Mouse (Mus musculus): ENCODE data around the gene Rpl3l. TPM values are rescaled to one million over a fixed set of nuclear protein-coding genes. Genes with fewer than 3 reads are reported as not detected.
A peak's percentile ranks its signal among the peaks of the same experiment; 100 is the strongest.

Gene Rpl3l
- polyA plus RNA-seq, 1 experiment from 2014 or later = 0.40 TPM

- H3K4me1 ChIP-seq (ENCODE audit: control insufficient read depth, insufficient read depth, low read length) = no peaks in the 10 kb centered on the region
- 70% methylated on average over 5 of the region's 5 CpGs for WGBS (ENCODE audit: insufficient replicate concordance)
- no peak for ATAC-seq (replicated peaks; ENCODE audit: insufficient number of reproducible peaks, low FRiP score, low TSS enrichment)
Measured at GRCm38 (mm10) chr17:24743896-24744295, 16.3 kb downstream of the Rpl3l start.

GRCm38 (mm10) chr17:24744381-24744780 is 16.8 kb downstream of the Rpl3l start:
- Histone ChIP-seq H3K9me3 (replicated peaks; ENCODE audit: control insufficient read depth, low read length) (no peaks in the 10 kb centered on the region), H3K4me3 (ENCODE audit: low read depth, low read length) (no peak overlapping the region), H3K27ac (ENCODE audit: low read depth, low read length) (no peak overlapping the region), H3K4me2 (no peak overlapping the region), H3K27me3 (ENCODE audit: control insufficient read depth, insufficient read depth, low read length) (peaks cover 2% of the 10 kb centered on the region; the same call in 1 of the 2 replicates), H3K36me3 (ENCODE audit: control insufficient read depth, insufficient read depth, low read length) (no peaks in the 10 kb centered on the region), H3K4me1 (ENCODE audit: control insufficient read depth, insufficient read depth, low read length) (no peaks in the 10 kb centered on the region), H3K9ac (ENCODE audit: low read depth, low read length) (no peak overlapping the region)
- 67% methylated on average over 3 of the region's 3 CpGs for WGBS (ENCODE audit: insufficient replicate concordance)
- ATAC-seq (replicated peaks; ENCODE audit: insufficient number of reproducible peaks, low FRiP score, low TSS enrichment) = no peak

More at GRCm38 (mm10) chr17:24743896-24744295, 16.3 kb downstream of the Rpl3l start:
- no peaks in the 10 kb centered on the region for H3K36me3 ChIP-seq (ENCODE audit: control insufficient read depth, insufficient read depth, low read length)
- H3K27me3 ChIP-seq (ENCODE audit: control insufficient read depth, insufficient read depth, low read length) = peaks cover 2% of the 10 kb centered on the region; the same call in 1 of the 2 replicates
- no peaks in the 10 kb centered on the region for H3K9me3 ChIP-seq (replicated peaks; ENCODE audit: control insufficient read depth, low read length)
- no peak overlapping the region for H3K9ac ChIP-seq (ENCODE audit: low read depth, low read length)
- H3K4me2 ChIP-seq = no peak overlapping the region
- no peak overlapping the region for H3K27ac ChIP-seq (ENCODE audit: low read depth, low read length)
- no peak overlapping the region for H3K4me3 ChIP-seq (ENCODE audit: low read depth, low read length)

GRCm38 (mm10) chr17:24745526-24746497 is 18.2 kb downstream of the Rpl3l start:
- 0 out of 2 replicates have a peak, but pooled peaks have one; percentile 46 for ATAC-seq (replicated peaks; ENCODE audit: insufficient number of reproducible peaks, low FRiP score, low TSS enrichment)
- H3K9me3 ChIP-seq (replicated peaks; ENCODE audit: control insufficient read depth, low read length) = no peaks in the 10 kb centered on the region
- no peak overlapping the region for H3K27ac ChIP-seq (ENCODE audit: low read depth, low read length)
- WGBS (ENCODE audit: insufficient replicate concordance) = 19% methylated on average over 7 of the region's 7 CpGs
- peaks cover 12% of the 10 kb centered on the region for H3K27me3 ChIP-seq (ENCODE audit: control insufficient read depth, insufficient read depth, low read length)
- no peaks in the 10 kb centered on the region for H3K36me3 ChIP-seq (ENCODE audit: control insufficient read depth, insufficient read depth, low read length)
- H3K4me3 ChIP-seq (ENCODE audit: low read depth, low read length) = no peak overlapping the region
- no peaks in the 10 kb centered on the region for H3K4me1 ChIP-seq (ENCODE audit: control insufficient read depth, insufficient read depth, low read length)
- H3K4me2 ChIP-seq = no peak overlapping the region
- no peak overlapping the region for H3K9ac ChIP-seq (ENCODE audit: low read depth, low read length)

DNA sequence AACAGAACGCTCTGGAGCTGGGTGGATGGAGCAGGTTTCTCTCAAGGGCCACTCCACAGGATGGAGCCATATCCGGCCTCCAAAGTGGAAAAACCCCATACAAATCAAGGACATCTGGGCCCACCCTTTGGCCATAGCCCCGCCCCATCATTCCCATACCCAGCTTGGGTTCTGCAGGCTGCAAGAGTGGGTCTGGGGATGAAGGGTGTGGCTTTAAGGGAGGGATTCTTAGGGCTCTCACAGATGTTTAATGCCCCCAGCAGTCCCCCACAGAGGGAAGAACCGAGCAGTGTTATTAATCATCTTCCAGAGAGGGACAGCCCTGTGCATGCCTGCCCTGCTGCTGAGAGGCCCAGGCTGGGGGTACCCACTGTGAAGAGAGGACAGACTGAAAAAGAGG is 19.4 kb downstream of the Rpl3l start:
- 41% methylated on average over 4 of the region's 4 CpGs for WGBS (ENCODE audit: insufficient replicate concordance)
- H3K27ac ChIP-seq (ENCODE audit: low read depth, low read length) = no peak overlapping the region

GRCm38 (mm10) chr17:24751528-24751927 is 23.9 kb downstream of the Rpl3l start:
- no peaks in the 10 kb centered on the region for H3K36me3 ChIP-seq (ENCODE audit: control insufficient read depth, insufficient read depth, low read length)
- ATAC-seq (replicated peaks; ENCODE audit: insufficient number of reproducible peaks, low FRiP score, low TSS enrichment) = no peak
- H3K27me3 ChIP-seq (ENCODE audit: control insufficient read depth, insufficient read depth, low read length) = peaks cover 62% of the 10 kb centered on the region
- WGBS (ENCODE audit: insufficient replicate concordance) = 18% methylated on average over 4 of the region's 4 CpGs
- no peak overlapping the region for H3K27ac ChIP-seq (ENCODE audit: low read depth, low read length)
- no peak overlapping the region for H3K9ac ChIP-seq (ENCODE audit: low read depth, low read length)
- no peak overlapping the region for H3K4me2 ChIP-seq
- H3K4me1 ChIP-seq (ENCODE audit: control insufficient read depth, insufficient read depth, low read length) = peaks cover 10% of the 10 kb centered on the region; the same call in 1 of the 2 replicates
- H3K4me3 ChIP-seq (ENCODE audit: low read depth, low read length) = no peak overlapping the region
- no peaks in the 10 kb centered on the region for H3K9me3 ChIP-seq (replicated peaks; ENCODE audit: control insufficient read depth, low read length)

More for the DNA sequence above, 19.4 kb downstream of the Rpl3l start:
- H3K4me1 ChIP-seq (ENCODE audit: control insufficient read depth, insufficient read depth, low read length) = no peaks in the 10 kb centered on the region
- no peak overlapping the region for H3K4me2 ChIP-seq
- H3K36me3 ChIP-seq (ENCODE audit: control insufficient read depth, insufficient read depth, low read length) = no peaks in the 10 kb centered on the region
- H3K9me3 ChIP-seq (replicated peaks; ENCODE audit: control insufficient read depth, low read length) = no peaks in the 10 kb centered on the region
- ATAC-seq (replicated peaks; ENCODE audit: insufficient number of reproducible peaks, low FRiP score, low TSS enrichment) = no peak
- no peak overlapping the region for H3K9ac ChIP-seq (ENCODE audit: low read depth, low read length)
- H3K4me3 ChIP-seq (ENCODE audit: low read depth, low read length) = no peak overlapping the region
- H3K27me3 ChIP-seq (ENCODE audit: control insufficient read depth, insufficient read depth, low read length) = peaks cover 22% of the 10 kb centered on the region

- WGBS (ENCODE audit: insufficient replicate concordance) = 1% methylated on average over 59 of the region's 82 CpGs
- Histone ChIP-seq H3K4me3 (ENCODE audit: low read depth, low read length) (peak within 1 kb of the TSS; percentile 57), H3K9me3 (replicated peaks; ENCODE audit: control insufficient read depth, low read length) (no peaks in the 10 kb centered on the region), H3K27ac (ENCODE audit: low read depth, low read length) (no peak within 1 kb of the TSS), H3K36me3 (ENCODE audit: control insufficient read depth, insufficient read depth, low read length) (no peaks in the 10 kb centered on the region), H3K27me3 (ENCODE audit: control insufficient read depth, insufficient read depth, low read length) (peaks cover 62% of the 10 kb centered on the region), H3K4me1 (ENCODE audit: control insufficient read depth, insufficient read depth, low read length) (peaks cover 10% of the 10 kb centered on the region; the same call in 1 of the 2 replicates), H3K4me2 (peak within 1 kb of the TSS; percentile 98), H3K9ac (ENCODE audit: low read depth, low read length) (peak within 1 kb of the TSS; percentile 54)
- ATAC-seq (replicated peaks; ENCODE audit: insufficient number of reproducible peaks, low FRiP score, low TSS enrichment) = peak; percentile 75
Measured at GRCm38 (mm10) chr17:24752415-24753394, 25.1 kb downstream of the Rpl3l start, which contains the start of gene Hs3st6. Gene Hs3st6, plus strand, starts transcription at chr17:24752988.

DNA sequence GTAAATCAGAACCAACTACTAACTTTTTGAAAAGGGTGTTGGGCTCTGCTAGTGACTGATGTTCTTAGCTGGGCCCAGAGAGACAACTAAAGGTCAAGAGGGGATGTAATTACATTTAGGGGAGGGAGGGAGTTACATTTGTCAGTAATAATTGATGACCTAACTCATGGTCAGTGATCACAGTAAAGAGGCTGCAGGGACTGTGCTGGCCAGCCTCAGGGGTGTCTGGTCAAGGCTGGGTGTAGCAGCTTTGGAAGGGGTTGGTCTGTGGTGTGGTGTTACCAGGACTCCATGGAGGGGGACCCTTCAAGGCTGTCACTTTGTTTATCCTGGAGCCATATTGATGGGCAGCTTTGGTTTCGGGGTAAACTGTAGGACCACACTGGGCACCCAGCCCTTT is 29.8 kb downstream of the Rpl3l start:
- peaks cover 38% of the 10 kb centered on the region for H3K27me3 ChIP-seq (ENCODE audit: control insufficient read depth, insufficient read depth, low read length)
- H3K4me2 ChIP-seq = no peak overlapping the region
- no peak overlapping the region for H3K4me3 ChIP-seq (ENCODE audit: low read depth, low read length)
- no peak overlapping the region for H3K27ac ChIP-seq (ENCODE audit: low read depth, low read length)
- no peaks in the 10 kb centered on the region for H3K36me3 ChIP-seq (ENCODE audit: control insufficient read depth, insufficient read depth, low read length)
- ATAC-seq (replicated peaks; ENCODE audit: insufficient number of reproducible peaks, low FRiP score, low TSS enrichment) = no peak
- H3K4me1 ChIP-seq (ENCODE audit: control insufficient read depth, insufficient read depth, low read length) = peaks cover 10% of the 10 kb centered on the region
- H3K9ac ChIP-seq (ENCODE audit: low read depth, low read length) = no peak overlapping the region
- H3K9me3 ChIP-seq (replicated peaks; ENCODE audit: control insufficient read depth, low read length) = no peaks in the 10 kb centered on the region
- 73% methylated on average over 1 of the region's 1 CpGs for WGBS (ENCODE audit: insufficient replicate concordance)

DNA sequence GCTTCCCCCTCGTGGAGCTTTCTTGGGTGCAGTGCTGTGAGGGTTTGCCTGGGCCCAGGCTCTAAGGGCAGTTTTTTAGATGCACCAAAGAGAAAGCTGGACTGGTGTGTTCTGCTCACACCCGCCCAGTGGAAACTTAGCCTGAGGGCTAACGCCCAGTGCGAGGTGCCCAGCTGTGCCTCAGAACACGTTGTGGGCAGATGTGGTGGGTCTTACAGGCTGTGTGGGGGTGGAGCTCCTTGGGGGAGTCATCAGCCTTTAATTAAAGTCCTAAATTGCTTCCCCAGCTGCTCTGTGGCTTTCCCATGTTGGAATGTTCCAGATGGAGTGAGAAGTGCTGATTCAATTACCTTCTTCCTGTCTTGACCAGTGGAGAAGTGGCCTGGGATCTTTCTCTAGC is 33.5 kb downstream of the Rpl3l start:
- H3K9me3 ChIP-seq (replicated peaks; ENCODE audit: control insufficient read depth, low read length) = no peaks in the 10 kb centered on the region
- H3K27me3 ChIP-seq (ENCODE audit: control insufficient read depth, insufficient read depth, low read length) = peaks cover 2% of the 10 kb centered on the region
- H3K36me3 ChIP-seq (ENCODE audit: control insufficient read depth, insufficient read depth, low read length) = no peaks in the 10 kb centered on the region
- no peak overlapping the region for H3K9ac ChIP-seq (ENCODE audit: low read depth, low read length)
- 68% methylated on average over 5 of the region's 5 CpGs for WGBS (ENCODE audit: insufficient replicate concordance)
- H3K4me2 ChIP-seq = no peak overlapping the region
- ATAC-seq (replicated peaks; ENCODE audit: insufficient number of reproducible peaks, low FRiP score, low TSS enrichment) = no peak
- H3K27ac ChIP-seq (ENCODE audit: low read depth, low read length) = no peak overlapping the region
- H3K4me1 ChIP-seq (ENCODE audit: control insufficient read depth, insufficient read depth, low read length) = peaks cover 10% of the 10 kb centered on the region
- H3K4me3 ChIP-seq (ENCODE audit: low read depth, low read length) = no peak overlapping the region

Data from heart, embryonic 11.5 days (tissue).